Mouse (Mus musculus) thymus, postnatal 10 days (tissue): ENCODE results near the gene AL731706.1.
"Not testable (repeated sequence)": the region's sequence is repeated elsewhere in the genome, so short reads cannot be mapped to it uniquely, and the experiment has no call there.

Experiments used
- DNase-seq, 2 experiments: peaks; one replicate each; pipeline ENCODE4 v3.0.0; 2021; ENCODE audit warnings: low spot score in 2 of 2

Gene AL731706.1

GRCm38 (mm10) chr2:136891068-136891950 lies at the start of gene AL731706.1, which contains the start of the genes Slx4ip and Mkks:
Gene AL731706.1 (minus strand): TSS chr2:136891389.
Gene Slx4ip (plus strand): TSS chr2:136891218.
Gene Mkks (minus strand): TSS chr2:136891389.
- DNase-seq, result peak; percentile 98 to 99

- no peak for DNase-seq
Observed at GRCm38 (mm10) chr2:136938249-136938648, 47.1 kb upstream of the AL731706.1 start.

- DNase-seq, result no peak
Observed at GRCm38 (mm10) chr2:136936391-136937288, 45.5 kb upstream of the AL731706.1 start.

- DNase-seq, result no peak
Observed at GRCm38 (mm10) chr2:136921003-136921408, 29.8 kb upstream of the AL731706.1 start.

- no peak for DNase-seq
Observed at GRCm38 (mm10) chr2:136920257-136920993, 29.2 kb upstream of the AL731706.1 start.

- no peak for DNase-seq
Observed at GRCm38 (mm10) chr2:136919433-136919832, 28.2 kb upstream of the AL731706.1 start.

GRCm38 (mm10) chr2:136914334-136914902 lies 23.2 kb upstream of the AL731706.1 start:
- DNase-seq, result no peak

GRCm38 (mm10) chr2:136913021-136913420 lies 21.8 kb upstream of the AL731706.1 start:
- DNase-seq, result no peak

- DNase-seq, result no peak
Observed at GRCm38 (mm10) chr2:136911958-136912411, 20.8 kb upstream of the AL731706.1 start.

GRCm38 (mm10) chr2:136909298-136909697 lies 18.1 kb upstream of the AL731706.1 start:
- DNase-seq, result no peak

GRCm38 (mm10) chr2:136908596-136908995 lies 17.4 kb upstream of the AL731706.1 start:
- DNase-seq, result no peak

- no peak for DNase-seq
Observed at GRCm38 (mm10) chr2:136896131-136896530, 4.9 kb upstream of the AL731706.1 start.

GRCm38 (mm10) chr2:136894494-136894893 lies 3.3 kb upstream of the AL731706.1 start:
- DNase-seq, result no peak

GRCm38 (mm10) chr2:136891951-136892371 lies 772 bp upstream of the AL731706.1 start:
- peak; percentile 89 to 92 for DNase-seq

- not testable (repeated sequence) for DNase-seq
Observed at GRCm38 (mm10) chr2:136890716-136891067, 497 bp downstream of the AL731706.1 start.

- DNase-seq, result no peak
Observed at GRCm38 (mm10) chr2:136886846-136887245, 4.3 kb downstream of the AL731706.1 start.

- DNase-seq, result no peak
Observed at GRCm38 (mm10) chr2:136885579-136885978, 5.6 kb downstream of the AL731706.1 start, which contains the start of gene AL731706.2. Gene AL731706.2 (minus strand): TSS chr2:136885679.

GRCm38 (mm10) chr2:136854543-136855388 lies 36.4 kb downstream of the AL731706.1 start:
- no peak for DNase-seq

GRCm38 (mm10) chr2:136850366-136850765 lies 40.8 kb downstream of the AL731706.1 start:
- no peak for DNase-seq

GRCm38 (mm10) chr2:136837994-136838393 lies 53.2 kb downstream of the AL731706.1 start:
- DNase-seq, result no peak
